Mouse (Mus musculus) embryonic facial prominence, embryonic 12.5 days (tissue): ENCODE data around the gene Lin28b. TPM values are rescaled to one million over a fixed set of nuclear protein-coding genes. Genes with fewer than 3 reads are reported as not detected.

Experiments
- ATAC-seq: fragments of 200-750 bp; cut with Nextera tagmentation; 2 replicates; pipeline ENCODE4 v1.8.0; 2017; ENCODE audit not compliant: insufficient number of reproducible peaks, insufficient read depth, low FRiP score, low TSS enrichment
- H3K27ac ChIP-seq: fragments of 300-500 bp; sonication (generic); 2 replicates; pipeline ENCODE4 v1.5.1; 2016; ENCODE audit warnings: mild to moderate bottlenecking
- H3K27me3 ChIP-seq: fragments of 300-500 bp; sonication (generic); 2 replicates; pipeline ENCODE4 v1.6.1; 2016; ENCODE audit warnings: mild to moderate bottlenecking, moderate library complexity
- H3K36me3 ChIP-seq: fragments of 300-500 bp; sonication (generic); 2 replicates; pipeline ENCODE4 v1.6.1; 2016; ENCODE audit warnings: mild to moderate bottlenecking
- H3K4me1 ChIP-seq: fragments of 300-500 bp; sonication (generic); 2 replicates; pipeline ENCODE4 v1.6.1; 2016
- H3K4me2 ChIP-seq: fragments of 300-500 bp; sonication (generic); replicated peaks from 2 replicates; pipeline ENCODE4 v1.6.1; 2016; ENCODE audit warnings: mild to moderate bottlenecking, moderate library complexity
- H3K4me3 ChIP-seq: fragments of 300-500 bp; sonication (generic); 2 replicates; pipeline ENCODE4 v1.5.1; 2016; ENCODE audit warnings: mild to moderate bottlenecking
- H3K9ac ChIP-seq: fragments of 300-500 bp; sonication (generic); 2 replicates; pipeline ENCODE4 v1.6.1; 2016; ENCODE audit warnings: mild to moderate bottlenecking, moderate library complexity
- H3K9me3 ChIP-seq: fragments of 300-500 bp; sonication (generic); 2 replicates; pipeline ENCODE4 v1.6.1; 2016; ENCODE audit warnings: mild to moderate bottlenecking, moderate library complexity
- WGBS: fragments of 180-500 bp; shearing (Covaris S2); methylation state at CpG from one replicate; pipeline ENCODE4 v1.1.7; 2016; 5-methylcytosine and 5-hydroxymethylcytosine counted together
- polyA plus RNA-seq: library from polyadenylated mRNA; unstranded; fragments of >200 nt; fragmentation: Nextera tagmentation; extraction: Ambion mirVana; gene quantifications from 2 replicates; pipeline ENCODE4 v1.2.1, GENCODE M21; 2016

The Lin28b gene
- polyA plus RNA-seq, 1 experiment from 2014 or later: 7.2 TPM

- no peak for ATAC-seq
Observed at GRCm38 (mm10) chr10:45470079-45470739, 16.0 kb downstream of the Lin28b start.

GRCm38 (mm10) chr10:45469027-45469996 is 16.9 kb downstream of the Lin28b start:
- ATAC-seq: peak; percentile 68; the same call in 1 of the 2 replicates
- Histone ChIP-seq H3K4me1 (peaks cover 8% of the 10 kb centered on the region; the same call in 1 of the 2 replicates), H3K9me3 (no peaks in the 10 kb centered on the region), H3K27ac (peak overlapping the region; percentile 76), H3K27me3 (no peaks in the 10 kb centered on the region), H3K9ac (peak overlapping the region; percentile 51), H3K4me2 (peak overlapping the region; percentile 75), H3K36me3 (no peaks in the 10 kb centered on the region), H3K4me3 (peak overlapping the region; percentile 55)
- under 1% methylated on average over 21 of the region's 21 CpGs for WGBS

More at GRCm38 (mm10) chr10:45470079-45470739, 16.0 kb downstream of the Lin28b start:
- Histone ChIP-seq H3K4me3 (peak overlapping the region; percentile 55), H3K4me1 (peaks cover 8% of the 10 kb centered on the region; the same call in 1 of the 2 replicates), H3K27ac (peak overlapping the region; percentile 76; the same call in 1 of the 2 replicates), H3K9ac (peak overlapping the region; percentile 51), H3K36me3 (no peaks in the 10 kb centered on the region), H3K9me3 (no peaks in the 10 kb centered on the region), H3K4me2 (peak overlapping the region; percentile 75), H3K27me3 (no peaks in the 10 kb centered on the region)
- WGBS: 1% methylated on average over 13 of the region's 13 CpGs

- Histone ChIP-seq H3K27me3 (no peaks in the 10 kb centered on the region), H3K4me1 (peaks cover 8% of the 10 kb centered on the region; the same call in 1 of the 2 replicates), H3K27ac (no peak overlapping the region), H3K4me3 (peak overlapping the region; percentile 55), H3K4me2 (peak overlapping the region; percentile 75), H3K9ac (no peak overlapping the region), H3K9me3 (no peaks in the 10 kb centered on the region), H3K36me3 (no peaks in the 10 kb centered on the region)
- ATAC-seq: no peak
- 32% methylated on average over 4 of the region's 4 CpGs for WGBS
Observed at GRCm38 (mm10) chr10:45468180-45468915, 17.8 kb downstream of the Lin28b start.

- no peak overlapping the region for H3K9ac ChIP-seq
- WGBS: 22% methylated on average over 2 of the region's 2 CpGs
- no peaks in the 10 kb centered on the region for H3K9me3 ChIP-seq
- H3K4me2 ChIP-seq: no peak overlapping the region
- no peak overlapping the region for H3K4me3 ChIP-seq
- H3K36me3 ChIP-seq: no peaks in the 10 kb centered on the region
- peaks cover 3% of the 10 kb centered on the region; the same call in 1 of the 2 replicates for H3K4me1 ChIP-seq
- H3K27me3 ChIP-seq: no peaks in the 10 kb centered on the region
- H3K27ac ChIP-seq: no peak overlapping the region
- no peak for ATAC-seq
Observed at GRCm38 (mm10) chr10:45458637-45459036, 27.6 kb downstream of the Lin28b start.

DNA sequence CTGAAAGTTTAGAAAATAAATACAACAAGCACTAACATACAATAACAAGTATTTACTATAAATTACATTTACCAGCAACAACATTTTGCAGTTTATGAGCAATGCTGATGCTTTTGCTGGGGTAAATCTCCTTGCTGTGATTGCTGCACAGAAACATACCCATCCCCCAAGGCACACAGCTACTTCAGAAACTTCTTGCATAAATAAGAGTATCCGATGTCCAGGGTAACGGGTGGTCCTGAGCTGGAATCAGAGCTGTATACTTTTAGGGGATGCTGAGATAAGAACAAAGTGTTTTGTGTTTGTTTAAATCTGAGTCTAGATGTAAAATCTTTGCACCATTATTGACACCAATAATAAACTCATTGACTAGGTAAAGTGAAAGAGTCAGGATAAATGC is 28.1 kb downstream of the Lin28b start:
- H3K9ac ChIP-seq: no peak overlapping the region
- H3K9me3 ChIP-seq: no peaks in the 10 kb centered on the region
- no peak overlapping the region for H3K4me2 ChIP-seq
- no peak overlapping the region for H3K27ac ChIP-seq
- H3K36me3 ChIP-seq: no peaks in the 10 kb centered on the region
- no peak overlapping the region for H3K4me3 ChIP-seq
- H3K27me3 ChIP-seq: no peaks in the 10 kb centered on the region
- ATAC-seq: no peak
- WGBS: 5% methylated on average over 2 of the region's 2 CpGs
- peaks cover 3% of the 10 kb centered on the region; the same call in 1 of the 2 replicates for H3K4me1 ChIP-seq

DNA sequence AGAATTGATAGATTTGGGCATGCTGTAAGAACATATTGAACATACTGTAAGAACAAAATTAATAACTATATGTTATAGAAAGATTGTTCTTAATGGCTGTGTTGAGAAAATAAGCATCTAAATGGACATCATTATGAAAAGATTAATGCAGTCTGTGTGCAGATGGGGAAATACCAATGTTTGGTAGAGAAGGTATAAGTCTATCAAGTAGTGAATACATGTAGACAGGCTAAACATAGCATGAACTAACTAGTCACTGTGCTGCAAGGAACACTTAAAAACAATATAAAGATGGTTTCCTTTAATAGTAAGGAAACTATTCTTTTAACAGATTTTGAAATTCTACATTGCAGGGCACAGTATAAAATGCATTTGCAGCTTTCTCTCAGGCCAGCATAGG is 39.6 kb downstream of the Lin28b start:
- Histone ChIP-seq H3K9me3 (no peaks in the 10 kb centered on the region), H3K36me3 (no peaks in the 10 kb centered on the region), H3K27me3 (no peaks in the 10 kb centered on the region), H3K4me1 (no peaks in the 10 kb centered on the region), H3K4me2 (peak overlapping the region; percentile 40), H3K9ac (no peak overlapping the region), H3K27ac (no peak overlapping the region), H3K4me3 (no peak overlapping the region)
- ATAC-seq: no peak

- Histone ChIP-seq H3K27ac (no peak overlapping the region), H3K4me2 (peak overlapping the region; percentile 40), H3K9me3 (no peaks in the 10 kb centered on the region), H3K4me1 (no peaks in the 10 kb centered on the region), H3K9ac (no peak overlapping the region), H3K36me3 (no peaks in the 10 kb centered on the region), H3K4me3 (peak overlapping the region; percentile 14; the same call in 1 of the 2 replicates), H3K27me3 (no peaks in the 10 kb centered on the region)
- ATAC-seq: no peak
- WGBS: 9% methylated on average over 8 of the region's 8 CpGs
Observed at GRCm38 (mm10) chr10:45446215-45446614, 40.0 kb downstream of the Lin28b start.

DNA sequence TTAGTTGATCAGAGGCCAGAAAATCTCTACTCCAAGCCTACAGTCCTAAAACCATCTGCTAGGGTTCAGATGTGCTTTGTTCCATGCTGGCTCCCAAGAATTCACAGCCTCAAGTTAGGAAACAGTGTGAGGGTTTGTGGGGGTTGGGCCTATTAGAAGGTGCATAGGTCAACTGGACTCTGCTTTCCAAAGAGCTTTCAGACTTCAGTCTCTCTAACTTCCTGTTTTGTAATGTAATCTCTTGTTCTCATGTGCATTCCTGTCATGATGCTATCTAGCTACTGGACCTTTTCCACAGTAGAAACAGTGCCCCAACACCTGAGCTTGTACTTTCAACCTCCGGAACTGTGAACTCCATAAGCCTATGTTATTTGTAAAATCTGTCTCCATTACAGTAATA is 63.8 kb downstream of the Lin28b start:
- Histone ChIP-seq H3K27me3 (no peaks in the 10 kb centered on the region), H3K27ac (no peak overlapping the region), H3K4me2 (no peak overlapping the region), H3K9me3 (no peaks in the 10 kb centered on the region), H3K36me3 (no peaks in the 10 kb centered on the region), H3K4me1 (no peaks in the 10 kb centered on the region), H3K9ac (no peak overlapping the region), H3K4me3 (no peak overlapping the region)
- 38% methylated on average over 1 of the region's 1 CpGs for WGBS
- ATAC-seq: no peak

GRCm38 (mm10) chr10:45412144-45412543 is 74.1 kb downstream of the Lin28b start:
- no peak for ATAC-seq
- H3K4me1 ChIP-seq: no peaks in the 10 kb centered on the region
- no peaks in the 10 kb centered on the region for H3K27me3 ChIP-seq
- no peak overlapping the region for H3K27ac ChIP-seq
- H3K9ac ChIP-seq: no peak overlapping the region
- no peak overlapping the region for H3K4me2 ChIP-seq
- no peaks in the 10 kb centered on the region for H3K9me3 ChIP-seq
- H3K4me3 ChIP-seq: no peak overlapping the region
- no peaks in the 10 kb centered on the region for H3K36me3 ChIP-seq
- 41% methylated on average over 5 of the region's 5 CpGs for WGBS

DNA sequence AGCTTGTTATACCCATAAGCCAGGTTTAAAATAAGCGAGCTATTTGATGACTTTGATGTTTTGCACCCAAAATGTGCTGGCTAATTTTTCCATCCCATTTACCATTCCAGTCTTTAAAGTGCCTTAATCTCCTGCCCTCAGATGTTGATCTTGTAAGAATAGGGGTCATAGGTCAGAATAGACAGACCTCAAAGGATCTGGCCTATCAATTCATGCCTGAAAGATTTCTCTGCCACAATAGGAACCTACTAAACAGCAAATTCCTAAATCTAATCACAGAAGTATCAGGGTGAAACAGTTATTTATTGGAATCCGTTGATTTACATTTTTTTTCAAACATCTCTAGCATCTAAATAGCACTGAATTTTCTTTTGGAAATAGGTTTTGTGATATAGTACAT is 74.5 kb downstream of the Lin28b start:
- ATAC-seq: no peak
- H3K27ac ChIP-seq: no peak overlapping the region
- 15% methylated on average over 2 of the region's 2 CpGs for WGBS

DNA sequence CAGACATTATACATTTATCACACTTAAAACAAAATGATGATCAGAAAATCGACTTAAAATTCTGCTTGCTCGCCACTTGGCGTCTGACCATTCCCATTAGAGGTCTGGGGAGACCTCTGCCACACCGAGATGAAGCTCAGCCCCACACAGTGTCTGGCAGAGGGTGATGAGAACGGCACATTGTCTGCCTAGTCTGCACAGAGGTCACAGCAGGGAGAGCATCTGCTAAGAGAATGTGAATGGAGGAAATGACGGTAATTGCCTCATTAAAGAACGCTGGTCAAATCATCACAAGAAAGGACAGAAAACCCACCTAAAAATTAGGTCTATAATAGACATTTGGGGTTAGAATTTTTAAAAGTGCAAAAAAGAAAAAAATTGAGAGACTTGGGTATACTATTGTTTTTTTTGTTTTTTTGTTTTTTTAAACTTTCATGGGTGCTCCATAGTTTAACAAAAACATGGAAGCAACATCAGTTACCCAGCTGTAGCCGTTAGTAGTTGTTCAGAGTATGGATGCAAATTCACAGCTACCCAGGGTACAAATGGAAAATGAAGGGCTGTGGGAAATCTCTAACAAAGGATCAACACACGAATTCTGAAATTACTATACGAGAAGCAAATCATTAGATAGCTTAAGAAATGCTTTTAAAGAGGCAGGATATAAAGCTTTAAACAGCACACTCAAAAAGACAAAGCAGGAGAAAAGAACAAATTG is 75.4 kb downstream of the Lin28b start:
- H3K4me3 ChIP-seq: no peak overlapping the region
- 19% methylated on average over 10 of the region's 10 CpGs for WGBS
- no peak overlapping the region for H3K9ac ChIP-seq
- no peaks in the 10 kb centered on the region for H3K4me1 ChIP-seq
- no peaks in the 10 kb centered on the region for H3K9me3 ChIP-seq
- H3K36me3 ChIP-seq: no peaks in the 10 kb centered on the region
- no peaks in the 10 kb centered on the region for H3K27me3 ChIP-seq
- no peak for ATAC-seq
- no peak overlapping the region for H3K27ac ChIP-seq
- H3K4me2 ChIP-seq: no peak overlapping the region

More for the DNA sequence above, 74.5 kb downstream of the Lin28b start:
- Histone ChIP-seq H3K4me2 (no peak overlapping the region), H3K27me3 (no peaks in the 10 kb centered on the region), H3K4me1 (no peaks in the 10 kb centered on the region), H3K36me3 (no peaks in the 10 kb centered on the region), H3K9ac (no peak overlapping the region), H3K9me3 (no peaks in the 10 kb centered on the region), H3K4me3 (no peak overlapping the region)
